Mouse (Mus musculus): ENCODE measurements at regions not wholly inside any gene's neighbourhood (a gene's known extent, or its start where the extent isn't known, plus 50 kb on each side); places are given as distances from the start of the nearest gene placed in this dataset.

GRCm38 (mm10) chr16:78443262-78443661 lies 66.3 kb upstream of the Btg3 start:
- H3K27me3 ChIP-seq (ENCODE audit: control insufficient read depth, insufficient read depth, low read length): no peaks in the 10 kb centered on the region
- no peak for DNase-seq
- H3K27ac ChIP-seq (ENCODE audit: insufficient read depth, low read length): no peak overlapping the region
- WGBS: 77% methylated on average over 8 of the region's 8 CpGs
- no peak for TF ChIP-seq POLR2A (IDR thresholded peaks at IDR 0.05; ENCODE audit: borderline replicate concordance, insufficient read depth, low read length)
- H3K4me1 ChIP-seq (ENCODE audit: control insufficient read depth, insufficient read depth, low read length): no peaks in the 10 kb centered on the region
- no peak overlapping the region for H3K4me3 ChIP-seq (replicated peaks; ENCODE audit: insufficient read depth, low read depth, low read length)

DNA sequence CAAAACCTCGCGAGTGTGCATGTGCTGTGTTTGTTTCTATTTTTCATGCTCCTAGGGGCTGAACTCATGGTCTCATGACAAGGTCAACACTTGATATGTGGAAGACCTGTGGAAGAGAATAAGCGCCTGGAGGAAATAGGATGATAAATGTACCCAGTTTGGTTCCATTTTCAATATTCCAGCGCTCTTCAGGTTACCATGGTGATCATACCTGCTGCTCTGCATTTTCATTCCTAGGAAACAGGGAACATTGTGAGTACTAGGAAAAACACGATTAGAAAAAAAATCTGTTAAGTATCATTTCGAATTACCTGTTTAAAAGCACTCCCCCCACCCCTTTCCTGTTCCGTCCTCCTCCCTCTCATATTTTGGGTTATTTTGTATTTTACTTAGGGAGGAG lies 65.8 kb upstream of the Btg3 start:
- TF ChIP-seq POLR2A (IDR thresholded peaks at IDR 0.05; ENCODE audit: borderline replicate concordance, insufficient read depth, low read length): no peak
- TF ChIP-seq CTCF (IDR thresholded peaks at IDR 0.05; ENCODE audit: borderline replicate concordance, insufficient read depth, low read depth, low read length): no peak
- H3K27ac ChIP-seq (ENCODE audit: insufficient read depth, low read length): no peak overlapping the region
- H3K4me3 ChIP-seq (replicated peaks; ENCODE audit: insufficient read depth, low read depth, low read length): no peak overlapping the region
- no peaks in the 10 kb centered on the region for H3K4me1 ChIP-seq (ENCODE audit: control insufficient read depth, insufficient read depth, low read length)
- H3K27me3 ChIP-seq (ENCODE audit: control insufficient read depth, insufficient read depth, low read length): no peaks in the 10 kb centered on the region
- WGBS: 83% methylated on average over 7 of the region's 7 CpGs
- no peak for DNase-seq

DNA sequence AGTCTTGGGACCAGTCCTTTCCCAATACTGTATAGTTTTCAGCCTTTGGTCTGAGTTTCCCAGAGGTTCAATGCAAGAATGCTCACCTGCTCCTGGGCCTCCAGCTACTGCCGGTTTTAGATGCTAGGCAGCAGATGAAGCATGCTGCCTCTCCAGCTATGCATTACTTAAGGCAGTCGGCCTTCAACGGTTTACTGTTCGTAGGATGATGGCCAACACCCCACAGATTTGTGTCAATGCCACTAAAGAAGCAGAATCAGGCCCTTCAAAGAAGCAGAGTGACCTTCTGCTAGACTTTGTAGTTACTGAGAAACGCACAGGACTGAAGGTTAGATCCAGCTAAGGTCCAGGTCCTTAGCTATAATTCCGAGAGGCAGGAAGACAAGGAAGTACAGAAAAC lies 65.0 kb upstream of the Btg3 start:
- no peak overlapping the region for H3K27ac ChIP-seq (ENCODE audit: insufficient read depth, low read length)
- WGBS: 59% methylated on average over 6 of the region's 6 CpGs
- H3K4me3 ChIP-seq (replicated peaks; ENCODE audit: insufficient read depth, low read depth, low read length): no peak overlapping the region
- H3K27me3 ChIP-seq (ENCODE audit: control insufficient read depth, insufficient read depth, low read length): no peaks in the 10 kb centered on the region
- TF ChIP-seq POLR2A (IDR thresholded peaks at IDR 0.05; ENCODE audit: borderline replicate concordance, insufficient read depth, low read length) (no peak), CTCF (IDR thresholded peaks at IDR 0.05; ENCODE audit: borderline replicate concordance, insufficient read depth, low read depth, low read length) (no peak)
- no peak for DNase-seq
- no peaks in the 10 kb centered on the region for H3K4me1 ChIP-seq (ENCODE audit: control insufficient read depth, insufficient read depth, low read length)

DNA sequence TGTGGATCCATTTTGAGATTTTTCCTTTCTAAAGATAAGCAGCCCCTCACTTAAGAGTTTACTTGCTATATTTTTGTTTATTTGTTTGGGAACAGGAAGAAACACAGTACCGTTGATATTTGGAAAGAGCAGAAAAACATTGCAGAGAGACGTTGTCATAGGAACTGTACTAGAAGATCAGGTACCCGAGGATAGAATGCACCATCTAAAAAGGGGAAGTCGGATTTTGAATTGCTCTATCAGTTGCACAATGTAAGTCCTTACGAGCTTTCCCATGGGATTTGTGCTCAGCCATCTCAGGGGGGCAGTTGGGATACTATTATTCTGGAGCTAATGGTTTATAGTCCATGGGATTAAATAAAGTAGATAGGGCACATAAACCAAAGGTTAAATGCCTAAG lies 58.7 kb upstream of the Btg3 start:
- no peaks in the 10 kb centered on the region for H3K27me3 ChIP-seq (ENCODE audit: control insufficient read depth, insufficient read depth, low read length)
- TF ChIP-seq POLR2A (IDR thresholded peaks at IDR 0.05; ENCODE audit: borderline replicate concordance, insufficient read depth, low read length): no peak
- TF ChIP-seq CTCF (IDR thresholded peaks at IDR 0.05; ENCODE audit: borderline replicate concordance, insufficient read depth, low read depth, low read length): no peak
- no peak overlapping the region for H3K27ac ChIP-seq (ENCODE audit: insufficient read depth, low read length)
- WGBS: 84% methylated on average over 5 of the region's 5 CpGs
- H3K4me3 ChIP-seq (replicated peaks; ENCODE audit: insufficient read depth, low read depth, low read length): no peak overlapping the region
- no peaks in the 10 kb centered on the region for H3K4me1 ChIP-seq (ENCODE audit: control insufficient read depth, insufficient read depth, low read length)
- DNase-seq: no peak

- no peaks in the 10 kb centered on the region for H3K4me1 ChIP-seq (ENCODE audit: control insufficient read depth, insufficient read depth, low read length)
- no peak overlapping the region for H3K27ac ChIP-seq (ENCODE audit: insufficient read depth, low read length)
- TF ChIP-seq POLR2A (IDR thresholded peaks at IDR 0.05; ENCODE audit: borderline replicate concordance, insufficient read depth, low read length) (no peak), CTCF (IDR thresholded peaks at IDR 0.05; ENCODE audit: borderline replicate concordance, insufficient read depth, low read depth, low read length) (no peak)
- H3K4me3 ChIP-seq (replicated peaks; ENCODE audit: insufficient read depth, low read depth, low read length): peak overlapping the region; percentile 63
- DNase-seq: peak; percentile 44 to 50
- H3K27me3 ChIP-seq (ENCODE audit: control insufficient read depth, insufficient read depth, low read length): no peaks in the 10 kb centered on the region
- 20% methylated on average over 16 of the region's 16 CpGs for WGBS
Measured at GRCm38 (mm10) chr16:78427470-78428041, 50.6 kb upstream of the Btg3 start.
